Mouse (Mus musculus) left cerebral cortex, postnatal 10 days (tissue): Measurements from ENCODE around the gene Slc27a1. TPM values are rescaled to one million over a fixed set of nuclear protein-coding genes. Genes with fewer than 3 reads are reported as not detected.
A peak's percentile ranks its signal among the peaks of the same experiment; 100 is the strongest.
"Not testable (repeated sequence)": the region's sequence is repeated elsewhere in the genome, so short reads cannot be mapped to it uniquely, and the experiment has no call there.

Experiments used
- DNase-seq, 2 experiments: peaks; one replicate each; pipeline ENCODE4 v3.0.0; 2021 to 2022; ENCODE audit warnings: low spot score in 2 of 2, mixed read lengths in 1 of 2; ENCODE audit errors: extremely low spot score in 1 of 2
- intact Hi-C: fragments of 180-260 bp; cut with DNase I; formaldehyde crosslinking; loops from one replicate; pipeline ENCODE4 v1.15.1; 2025
- total RNA-seq, 2 experiments: library from RNA; stranded (reverse); gene quantifications; 2 replicates each; pipeline ENCODE4 v1.2.3; 2021

Slc27a1 gene
- 10 to 100 TPM; 69.5 to 73.6 TPM for total RNA-seq

DNA sequence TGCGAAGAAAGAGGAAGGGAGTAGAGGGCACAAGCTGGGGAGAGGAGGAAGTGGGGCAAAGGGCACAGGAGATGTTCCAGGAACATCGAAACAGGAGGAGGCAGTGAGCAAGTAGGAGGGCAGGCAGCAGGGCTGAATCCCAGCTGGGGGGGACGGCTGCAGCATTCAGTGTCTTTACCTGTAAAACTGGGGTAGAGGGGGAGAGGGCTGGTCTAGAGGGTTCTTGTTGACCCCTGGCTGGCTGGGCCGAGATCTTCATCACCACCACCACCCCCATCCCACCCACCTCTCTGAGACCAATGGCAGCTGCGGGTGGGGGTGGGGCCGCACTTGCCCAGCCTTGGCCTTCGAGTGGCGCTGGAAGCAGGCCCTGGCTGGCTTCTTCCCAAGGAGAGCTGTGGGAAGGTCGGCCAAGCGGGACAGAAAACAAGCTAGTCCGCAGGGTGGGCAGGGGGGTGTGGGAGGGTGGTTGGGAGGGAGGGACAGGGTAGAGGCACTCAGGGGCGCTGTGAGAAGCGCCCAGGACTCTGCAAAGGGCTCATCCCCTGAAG lies at the start of gene Slc27a1:
Gene Slc27a1 (plus strand): TSS at position 496 of the 551 bp plus-strand sequence.
- intact Hi-C loops, result no loop called here
- DNase-seq, result peak in 1 of 2 experiments; percentile 86

DNA sequence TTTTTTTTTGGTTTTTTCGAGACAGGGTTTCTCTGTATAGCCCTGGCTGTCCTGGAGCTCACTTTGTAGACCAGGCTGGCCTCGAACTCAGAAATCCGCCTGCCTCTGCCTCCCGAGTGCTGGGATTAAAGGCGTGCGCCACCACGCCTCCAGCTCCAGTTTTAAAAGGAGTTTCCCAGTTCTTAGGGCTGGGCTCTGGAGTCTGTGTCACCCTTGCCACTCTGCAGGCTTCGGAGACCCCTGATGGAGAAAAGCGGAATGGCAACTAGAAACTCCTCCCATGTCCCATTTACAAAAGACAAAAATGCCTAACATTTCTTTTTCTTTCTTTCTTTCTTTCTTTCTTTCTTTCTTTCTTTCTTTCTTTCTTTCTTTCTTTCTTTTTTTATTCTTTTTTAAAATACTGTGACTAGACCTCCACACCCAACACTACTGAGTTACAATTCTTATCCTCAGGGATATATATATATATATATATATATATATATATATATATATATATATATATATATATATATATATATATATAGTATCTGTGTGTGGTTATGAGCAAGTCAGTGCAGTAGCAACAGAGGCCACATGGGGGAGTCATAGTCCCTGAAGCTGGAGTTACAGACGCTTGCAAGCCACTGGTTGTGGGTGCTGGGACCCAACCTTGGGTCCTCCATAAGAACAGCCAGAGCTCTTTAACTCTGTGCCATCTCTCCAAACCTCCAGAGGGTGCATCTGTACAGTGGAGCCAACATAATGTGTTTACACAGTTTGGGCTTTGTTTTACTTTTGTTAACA lies 49.5 kb upstream of the Slc27a1 start:
- intact Hi-C loops, result not testable (repeated sequence)

DNA sequence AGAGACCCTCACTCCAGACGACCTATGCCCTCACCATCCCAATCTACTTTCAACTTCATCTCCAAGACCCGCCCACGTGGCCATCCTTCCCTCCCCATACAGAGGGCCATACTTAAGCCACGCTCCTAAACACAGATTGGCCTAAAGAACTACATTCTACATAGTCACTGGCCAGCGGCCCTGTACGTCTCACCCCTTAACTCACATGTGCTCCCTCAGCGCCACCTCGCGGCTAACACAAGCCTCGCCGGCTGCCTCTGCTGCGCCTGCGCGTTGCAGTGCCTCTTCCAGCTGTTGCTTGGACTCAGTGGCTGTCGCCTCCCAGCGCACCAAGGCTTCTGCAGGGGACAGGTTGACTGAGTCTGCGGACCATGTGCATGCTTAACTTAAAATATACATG lies 47.0 kb upstream of the Slc27a1 start:
- intact Hi-C loops, result loop anchor here (2.0 kb wide), 1 partner anchor 27 kb away; no protein-coding TSS in a partner anchor
- peak; percentile 80 to 94 for DNase-seq

More for the DNA sequence above, 49.5 kb upstream of the Slc27a1 start:
- not testable (repeated sequence) for DNase-seq

DNA sequence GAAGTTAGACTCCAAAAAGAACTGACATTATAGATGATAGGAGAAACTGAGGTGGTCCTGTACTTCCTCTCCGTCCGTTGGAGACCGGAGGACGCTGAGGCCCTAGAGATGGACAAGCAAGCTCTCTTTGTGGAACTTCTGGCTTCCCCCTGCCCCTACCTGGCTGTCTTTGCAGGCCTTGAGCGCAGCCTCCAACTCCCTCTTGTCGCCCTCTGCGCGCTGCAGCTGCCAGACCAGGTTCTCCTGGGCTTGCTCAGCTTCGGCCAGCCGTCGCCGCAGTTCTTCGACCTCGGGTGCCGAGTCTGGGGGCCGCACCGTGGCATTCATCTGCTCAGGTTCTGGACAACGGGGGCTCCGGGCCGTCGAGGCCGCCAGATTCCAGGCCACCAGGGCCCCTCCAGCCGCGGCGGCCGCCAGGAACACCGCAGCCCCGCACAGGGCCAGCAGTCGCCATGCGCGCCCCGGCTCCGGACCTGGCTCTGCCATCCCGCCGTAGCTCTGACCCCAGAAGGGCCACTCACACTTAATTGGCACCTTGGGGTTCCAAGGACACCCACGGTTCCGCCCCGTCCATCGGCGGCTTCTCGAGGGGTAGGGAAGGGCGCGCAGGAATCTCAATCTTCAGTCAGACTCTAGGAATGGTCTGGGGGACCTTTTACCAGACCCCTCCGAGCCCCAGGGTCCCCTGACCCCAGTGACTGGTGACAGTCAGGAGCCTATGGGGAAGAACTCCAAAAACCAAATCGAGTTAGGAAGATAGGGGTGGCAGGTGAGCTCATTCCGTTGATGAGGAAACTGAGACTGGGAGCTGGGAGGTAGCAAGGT lies 43.2 kb upstream of the Slc27a1 start, which contains the start of gene Ccdc194:
Gene Ccdc194 (minus strand): TSS at position 486 of the 825 bp plus-strand sequence.
- DNase-seq, result no peak
- intact Hi-C loops, result no loop called here

DNA sequence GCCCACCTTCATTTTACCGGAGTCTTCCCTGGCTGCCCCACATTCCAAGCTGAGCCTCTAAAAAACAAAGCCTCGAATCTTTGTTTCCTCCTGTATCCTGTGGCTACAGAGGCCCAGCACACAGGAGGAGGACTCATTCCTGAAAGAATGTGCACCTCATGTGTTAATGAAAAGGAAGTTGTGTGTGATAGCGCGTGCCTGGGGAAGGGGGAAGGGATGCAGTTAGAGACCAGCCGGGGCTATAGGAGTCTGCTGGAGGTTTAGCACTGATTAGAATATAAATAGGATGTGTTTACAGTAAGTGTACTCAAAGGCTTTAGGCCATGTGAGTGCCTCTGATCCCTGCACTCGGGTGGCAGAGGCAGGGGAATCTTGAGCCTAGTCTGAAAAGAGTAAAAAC lies 42.4 kb upstream of the Slc27a1 start:
- intact Hi-C loops, result no loop called here

DNA sequence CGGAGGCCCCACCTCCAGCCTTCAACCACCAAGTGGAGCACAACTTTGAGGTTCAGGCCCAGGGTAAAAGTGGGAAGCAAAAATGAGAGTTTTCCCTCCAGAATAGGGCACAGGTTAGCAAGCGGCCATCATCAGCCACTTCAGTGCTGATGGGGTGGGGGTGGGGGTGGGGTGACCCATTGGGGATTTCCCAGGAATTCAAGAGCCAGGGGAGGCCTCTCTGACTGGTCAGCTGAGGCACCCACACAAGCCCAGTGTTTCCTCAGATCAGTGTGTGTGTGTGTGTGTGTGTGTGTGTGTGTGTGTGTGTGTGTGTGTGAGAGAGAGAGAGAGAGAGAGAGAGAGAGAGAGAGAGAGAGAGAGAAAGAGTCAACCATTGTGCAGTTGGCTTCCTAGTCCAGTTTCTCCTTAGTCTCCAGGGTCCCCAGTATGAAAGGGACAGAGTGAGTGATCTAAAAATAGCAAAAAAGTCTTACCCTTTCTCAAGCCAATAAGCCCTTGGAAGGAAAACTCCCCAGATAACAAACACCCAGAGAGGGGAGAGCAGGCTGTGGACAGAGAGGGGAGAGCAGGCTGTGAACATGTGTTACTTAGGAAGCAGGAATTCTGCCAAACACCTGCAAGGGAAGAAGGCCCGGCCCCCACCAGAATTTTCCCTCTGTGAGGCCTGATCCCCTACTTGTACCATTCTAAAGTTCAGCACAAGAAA lies 41.4 kb upstream of the Slc27a1 start:
- intact Hi-C loops, result no loop called here

More for the DNA sequence above, 42.4 kb upstream of the Slc27a1 start:
- DNase-seq, result no peak

DNA sequence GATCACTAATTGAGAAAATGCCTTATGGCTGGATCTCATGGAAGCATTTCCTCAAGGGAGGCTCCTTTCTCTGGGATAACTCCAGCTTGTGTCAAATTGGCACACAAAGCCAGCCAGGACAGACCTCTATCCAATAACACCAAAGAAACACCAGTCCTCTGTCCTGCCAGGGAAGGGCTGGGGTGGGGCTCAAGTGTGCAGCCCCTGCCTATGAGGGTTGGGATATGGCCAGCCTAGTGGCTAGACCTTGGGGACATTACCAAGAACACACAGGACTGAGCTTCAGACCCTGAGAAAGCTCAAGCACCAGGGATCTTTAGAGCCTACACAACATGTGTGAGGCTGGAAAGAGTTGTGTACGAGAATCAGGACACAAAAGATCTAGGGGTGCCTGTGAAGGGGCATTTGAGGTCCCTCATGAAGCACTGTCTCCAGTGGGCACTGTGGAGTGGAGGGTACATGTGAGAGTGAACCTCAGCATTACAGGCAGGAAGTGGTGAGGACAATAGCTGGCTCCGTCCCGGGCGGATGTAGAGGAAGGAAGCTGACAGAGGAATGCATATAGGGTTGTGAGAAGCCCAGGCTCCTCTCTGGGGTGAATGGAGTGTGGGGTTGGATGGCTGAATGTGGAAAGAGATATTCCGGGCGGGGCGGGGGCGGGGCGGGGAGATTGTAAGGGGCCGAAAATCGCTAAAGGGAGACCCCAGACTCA lies 40.2 kb upstream of the Slc27a1 start:
- no peak for DNase-seq
- intact Hi-C loops, result no loop called here

More for the DNA sequence above, 41.4 kb upstream of the Slc27a1 start:
- no peak for DNase-seq

DNA sequence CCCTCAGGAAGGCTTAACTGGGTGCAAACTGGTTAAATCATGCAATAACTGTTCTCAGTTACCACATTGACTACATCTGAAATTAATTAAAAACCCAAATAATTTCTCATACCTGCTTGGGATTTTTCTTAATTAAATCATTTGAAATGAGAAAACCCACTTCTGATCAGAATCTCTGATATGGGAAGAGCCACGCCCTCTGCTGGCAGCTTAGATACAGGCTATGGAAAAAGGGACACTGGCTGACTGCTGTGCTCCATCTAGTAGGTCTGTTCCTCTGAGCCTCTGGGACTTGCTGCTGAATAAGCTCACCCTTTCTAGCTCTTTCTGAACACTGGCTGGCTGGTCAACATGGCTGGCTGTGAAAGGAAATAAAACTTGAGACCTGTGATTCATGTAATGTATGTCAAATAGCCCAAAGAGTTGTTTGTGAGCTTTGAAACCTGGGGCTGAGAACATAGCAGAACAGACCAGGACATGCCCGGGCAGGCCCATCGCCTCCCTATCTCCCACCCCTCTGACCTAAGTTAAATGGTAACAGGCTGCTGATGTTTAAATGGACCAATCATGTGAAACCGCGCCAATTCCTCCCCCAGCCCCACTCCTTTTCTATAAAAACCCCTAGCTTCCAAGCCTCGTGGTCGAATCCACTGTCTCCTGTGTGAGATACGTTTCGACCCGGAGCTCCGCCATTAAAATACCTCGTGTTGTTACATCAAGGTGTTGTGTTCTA lies 37.8 kb upstream of the Slc27a1 start:
- DNase-seq, result not testable (repeated sequence)
- intact Hi-C loops, result loop anchor here (5.0 kb wide), 1 partner anchor 89 kb away; no protein-coding TSS in a partner anchor

DNA sequence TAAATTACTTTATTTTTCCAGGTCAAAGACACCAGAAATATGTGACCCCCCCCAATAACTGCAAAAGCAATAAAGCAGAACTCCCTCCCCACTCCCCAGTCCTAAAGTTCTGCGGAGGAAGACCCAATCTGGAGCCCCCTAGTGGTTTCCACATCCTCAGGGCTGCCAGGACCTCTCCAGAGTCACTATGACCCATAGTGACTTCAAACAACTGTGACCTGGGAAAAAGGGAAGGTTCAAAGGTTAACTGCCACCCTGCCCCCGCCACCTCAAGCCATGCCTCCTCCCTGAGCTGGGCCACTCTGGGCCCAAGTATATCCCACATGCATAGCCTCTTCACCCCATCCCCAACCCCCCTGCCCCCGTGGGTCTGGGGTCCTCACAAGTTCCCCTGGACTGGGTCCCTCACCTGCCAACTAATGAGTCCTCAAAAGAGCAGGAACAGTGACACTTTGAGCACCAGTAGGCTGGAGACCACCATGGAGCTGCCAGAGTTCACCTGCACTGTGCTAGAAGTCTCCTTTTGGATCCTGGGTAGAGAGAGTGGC lies 34.3 kb upstream of the Slc27a1 start:
- intact Hi-C loops, result loop anchor here (5.0 kb wide), 1 partner anchor 92 kb away; no protein-coding TSS in a partner anchor
- no peak for DNase-seq

DNA sequence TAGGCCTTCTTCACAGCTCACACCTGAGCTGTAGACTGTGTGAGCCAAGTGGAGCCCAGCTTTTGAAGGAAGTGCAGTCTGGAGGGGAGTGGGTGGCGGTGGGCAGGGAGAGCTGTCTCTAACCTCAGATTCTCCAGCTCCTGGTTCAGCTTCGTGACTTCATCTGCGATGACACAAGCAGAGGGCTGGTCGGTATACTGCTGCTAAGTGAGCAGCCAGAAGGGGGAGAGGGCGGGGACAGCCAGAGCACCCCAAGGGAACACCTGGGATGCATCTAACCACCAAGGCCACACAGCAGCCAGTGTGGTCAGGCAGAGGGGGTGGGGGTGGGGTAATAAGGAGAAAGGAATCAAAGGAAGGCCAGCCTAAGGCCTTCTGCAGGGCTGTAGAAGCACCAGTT lies 33.0 kb upstream of the Slc27a1 start:
- DNase-seq, result no peak
- intact Hi-C loops, result no loop called here

DNA sequence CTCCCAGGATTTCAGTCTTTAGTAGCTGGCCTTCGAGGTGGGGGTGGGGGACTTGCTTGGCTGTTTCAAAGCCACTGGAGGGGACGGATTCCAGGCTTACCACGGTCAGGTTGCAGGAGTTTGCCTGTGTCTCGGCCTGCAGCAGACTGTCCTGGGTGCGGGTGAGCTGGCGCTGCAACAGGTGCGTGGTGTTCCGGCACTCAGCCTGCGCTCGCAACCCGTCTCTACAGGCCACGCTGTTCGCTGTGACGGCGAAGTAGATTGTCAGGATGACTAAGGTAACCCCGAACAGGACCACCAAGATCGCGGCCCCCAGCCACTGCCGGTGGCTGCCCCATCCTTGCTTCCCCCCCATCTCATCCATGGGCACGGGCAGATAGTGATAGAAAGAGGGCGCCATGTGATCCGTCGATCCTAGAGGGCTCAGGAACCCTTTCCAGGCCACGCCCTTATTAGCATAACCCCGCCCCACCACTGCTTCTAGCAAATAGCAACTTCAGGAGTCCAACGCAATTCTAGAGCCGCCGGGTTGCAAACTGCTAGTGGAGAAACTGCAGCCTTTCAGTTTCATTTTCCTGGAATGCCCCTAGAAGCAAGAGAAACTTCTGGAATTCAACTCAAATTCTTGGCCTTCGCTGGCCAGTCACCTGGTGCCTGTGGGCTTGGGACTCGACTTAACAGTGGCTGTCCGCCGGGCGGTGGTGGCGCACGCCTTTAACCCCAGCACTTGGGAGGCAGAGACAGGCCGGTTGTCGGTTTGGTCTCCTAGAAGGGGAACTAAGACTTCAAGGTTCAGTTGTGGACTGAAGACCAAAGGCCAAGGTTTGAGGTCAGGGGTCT lies 31.4 kb upstream of the Slc27a1 start, which contains the start of gene Bst2:
Gene Bst2 (minus strand): TSS at position 429 of the 840 bp plus-strand sequence.
- intact Hi-C loops, result no loop called here
- peak in 1 of 2 experiments; percentile 89 for DNase-seq

DNA sequence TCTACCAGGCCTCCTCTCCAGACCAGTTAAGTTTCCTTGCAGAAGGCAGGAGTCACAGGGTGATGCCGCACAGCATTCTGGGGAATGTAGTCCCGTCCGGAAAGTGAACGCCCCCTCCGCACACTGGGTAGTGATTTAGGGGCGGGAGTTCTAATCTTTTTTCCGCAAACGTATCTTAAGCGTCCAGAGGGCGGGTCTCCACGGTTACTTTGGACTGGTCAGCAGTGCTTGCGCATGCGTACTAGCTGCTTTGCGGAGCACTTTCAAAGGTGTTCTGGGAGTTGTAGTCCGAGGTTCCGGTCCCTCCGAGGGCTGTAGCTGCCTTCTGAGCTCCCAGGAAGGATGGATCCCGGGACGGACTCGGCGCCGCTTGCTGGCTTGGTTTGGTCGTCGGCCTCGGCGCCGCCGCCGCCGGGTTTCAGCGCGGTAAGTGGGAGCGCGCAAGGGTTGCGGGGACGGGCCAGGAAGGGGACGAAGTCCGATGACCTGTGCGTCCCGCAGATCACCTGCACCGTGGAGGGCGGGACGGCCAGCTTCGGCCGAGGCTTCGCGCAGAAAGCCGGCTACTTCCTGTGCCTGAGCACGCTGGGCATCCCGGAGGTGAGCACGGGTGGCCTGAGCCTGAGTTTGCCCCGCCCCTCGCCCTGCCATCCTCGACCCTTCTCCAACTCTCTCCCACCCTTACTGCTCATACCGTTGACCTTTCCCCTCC lies 25.9 kb upstream of the Slc27a1 start, which contains the start of gene Mvb12a:
Gene Mvb12a (plus strand): TSS at position 291 of the 712 bp plus-strand sequence.
- intact Hi-C loops, result no loop called here
- DNase-seq, result peak; percentile 98

DNA sequence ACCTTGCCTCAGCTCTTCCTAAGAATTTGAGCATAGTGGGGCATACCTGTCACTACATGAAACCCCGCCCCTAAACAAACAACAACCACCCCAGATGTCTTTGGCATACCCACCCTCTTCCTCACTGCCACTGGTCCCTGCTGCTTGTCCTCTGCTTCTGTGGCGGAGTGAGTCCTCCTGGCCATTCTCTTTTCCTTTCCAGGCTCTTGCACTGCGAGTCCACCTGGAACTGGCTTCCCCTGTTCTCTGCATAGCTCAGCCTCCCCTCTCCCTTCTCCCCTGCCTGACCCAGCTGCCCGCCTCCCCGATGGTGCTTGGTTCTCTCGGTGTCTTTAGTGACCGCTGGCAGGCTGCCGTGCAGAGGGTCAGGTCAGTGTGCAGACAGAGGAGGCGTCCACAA lies 24.9 kb upstream of the Slc27a1 start:
- intact Hi-C loops, result no loop called here
- DNase-seq, result no peak

DNA sequence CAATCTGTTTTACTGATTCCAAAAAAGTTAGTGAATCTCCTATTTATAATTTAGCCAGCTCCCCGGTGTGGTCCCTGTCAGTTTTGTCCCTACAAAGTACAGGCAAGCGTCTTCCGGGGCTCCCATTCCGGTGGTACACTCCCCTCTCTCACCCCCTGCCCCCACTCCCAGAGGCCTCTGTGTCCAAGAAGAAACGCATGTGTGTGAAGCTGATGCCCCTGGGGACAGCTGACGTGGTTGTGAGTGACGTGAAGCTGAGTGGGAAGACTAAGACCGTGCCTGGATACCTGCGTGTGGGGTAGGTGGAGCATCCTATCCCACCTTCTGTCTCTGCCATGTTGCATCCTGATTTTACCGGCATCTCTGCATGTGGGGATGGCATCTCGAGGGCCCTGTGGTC lies 23.6 kb upstream of the Slc27a1 start:
- intact Hi-C loops, result no loop called here
- no peak for DNase-seq

DNA sequence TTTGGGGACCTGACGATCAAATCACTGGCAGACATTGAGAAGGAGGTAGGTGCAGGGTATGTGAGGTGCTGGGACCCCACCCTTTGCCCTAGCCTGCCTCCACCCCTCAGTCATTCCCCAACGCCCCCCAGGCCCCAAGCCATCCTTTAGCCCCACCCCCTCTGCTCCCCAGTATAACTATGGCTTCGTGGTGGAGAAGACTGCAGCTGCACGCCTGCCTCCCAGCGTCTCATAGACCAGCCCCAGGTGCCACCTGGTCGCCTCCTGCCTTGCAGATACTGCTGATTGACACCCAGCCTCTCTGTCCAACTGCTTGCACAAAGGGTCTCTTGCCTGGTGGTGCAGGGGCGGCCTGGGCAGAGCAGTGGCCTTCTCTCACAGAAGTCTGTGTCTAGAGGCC lies 21.1 kb upstream of the Slc27a1 start:
- intact Hi-C loops, result no loop called here

DNA sequence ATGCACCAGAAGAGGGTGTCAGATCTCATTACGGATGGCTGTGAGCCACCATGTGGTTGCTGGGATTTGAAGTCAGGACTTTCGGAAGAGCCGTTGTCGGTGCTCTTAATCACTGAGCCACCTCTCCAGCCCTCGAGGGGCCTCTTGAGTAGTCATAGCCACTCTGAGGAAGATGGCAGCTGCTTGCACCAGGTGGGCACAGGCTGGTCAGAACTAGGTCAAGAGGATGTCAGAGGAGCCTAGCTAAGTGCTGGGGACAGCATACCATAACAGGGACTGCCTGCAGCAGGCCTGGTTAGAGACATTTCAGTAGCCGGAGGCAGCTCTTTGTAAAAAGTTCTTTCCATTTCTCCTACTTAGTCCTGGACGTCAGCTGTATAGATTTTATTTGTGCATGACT lies 17.9 kb upstream of the Slc27a1 start:
- no peak for DNase-seq

More for the DNA sequence above, 21.1 kb upstream of the Slc27a1 start:
- DNase-seq, result no peak

More for the DNA sequence above, 17.9 kb upstream of the Slc27a1 start:
- intact Hi-C loops, result no loop called here
